Comparison of ENCODE assay signal across 8 mouse cellular contexts in genomic region chr2:151575119-151575698, GRCm38 (mm10). TPM values are rescaled to one million over a fixed set of nuclear protein-coding genes. Genes with fewer than 3 reads are reported as not detected.
A peak's percentile ranks its signal among the peaks of the same experiment; 100 is the strongest.
DNase-seq lines count a peak whose midpoint lies in the region; ATAC-seq lines count a peak whose summit lies in the region.

No protein-coding gene starts in this region.

- no peaks in the 10 kb centered on the region for H3K9me3 ChIP-seq in heart, embryonic 14.5 days (ENCODE audit: control insufficient read depth, low read length)

- peaks cover 7 to 16% of the 10 kb centered on the region in 2 experiments for H3K4me1 ChIP-seq in heart, embryonic 14.5 days (ENCODE audit: control insufficient read depth in 2 of 2, insufficient read depth in 2 of 2, low read length in 2 of 2)

- peak overlapping the region; percentile 77 to 83 for H3K27ac ChIP-seq in heart, embryonic 14.5 days (replicated peaks in 1 of 2; ENCODE audit: control insufficient read depth in 1 of 2, insufficient read depth in 1 of 2, low read depth in 2 of 2, low read length in 2 of 2)

- peak; percentile 34 for DNase-seq in urinary bladder, postnatal 14 days (ENCODE audit: low spot score)
- no peak for DNase-seq in urinary bladder, postnatal 10 days (ENCODE audit: low spot score)
- DNase-seq in embryo, embryonic 10 days (ENCODE audit: low spot score): peak; percentile 68
- peak; percentile 58 for DNase-seq in kidney, postnatal 10 days
- no peak for DNase-seq in right cerebral cortex, postnatal 4 days
- DNase-seq in left cerebral cortex, postnatal 14 days (ENCODE audit: low spot score in 2 of 2): no peak

- intact Hi-C loops in left cerebral cortex, postnatal 14 days (cut with DNase I): loop anchor here (5.0 kb wide), 1 partner anchor 102 kb away; no protein-coding TSS in a partner anchor

- H3K4me2 ChIP-seq in heart, embryonic 14.5 days (ENCODE audit: low read length): peak overlapping the region; percentile 74

- WGBS in heart, embryonic 14.5 days: 29% methylated on average over 7 of the region's 7 CpGs

- peak overlapping the region; percentile 72 for H3K9ac ChIP-seq in heart, embryonic 14.5 days (ENCODE audit: low read length)

- H3K27me3 ChIP-seq in heart, embryonic 14.5 days (ENCODE audit: control insufficient read depth, insufficient read depth, low read length): no peaks in the 10 kb centered on the region

- ATAC-seq in heart, embryonic 14.5 days (ENCODE audit: insufficient number of reproducible peaks, insufficient read depth, low FRiP score, low read depth): 0 out of 2 replicates have a peak, but pooled peaks have one; percentile 2
- 0 out of 2 replicates have a peak, but pooled peaks have one; percentile 50 for ATAC-seq in megakaryocyte-erythroid progenitor cell, adult 5-6 weeks (replicated peaks; ENCODE audit: low FRiP score, low TSS enrichment, poor library complexity, severe bottlenecking)

- H3K4me3 ChIP-seq in heart, embryonic 14.5 days (ENCODE audit: control insufficient read depth in 1 of 2, insufficient read depth in 1 of 2, low read depth in 1 of 2, low read length in 2 of 2): peak overlapping the region; percentile 42 to 46

- H3K36me3 ChIP-seq in heart, embryonic 14.5 days (ENCODE audit: control insufficient read depth, insufficient read depth, low read length): no peaks in the 10 kb centered on the region

RNA-seq across cellular contexts. Expression of gene Sdcbp2, which starts 2.8 kb away (rescaled TPM):
- polyA plus RNA-seq in heart, embryonic 14.5 days (2014; fragmentation: Nextera tagmentation; extraction: Ambion mirVana): 3.2 and 3.6 TPM in 2 replicates
- total RNA-seq in megakaryocyte-erythroid progenitor cell, adult 5-6 weeks (2014; fragmentation: Nextera tagmentation): not detected in 2 replicates
- not detected in 2 replicates for total RNA-seq in megakaryocyte-erythroid progenitor cell, adult 5-6 weeks (2017)
- 1 to 10 TPM; 1.2 to 1.6 TPM for total RNA-seq in left cerebral cortex, postnatal 14 days (2021)

RNA-seq across cellular contexts. Expression of gene Fkbp1a, which starts 32.9 kb away (rescaled TPM):
- 744 and 751 TPM in 2 replicates for polyA plus RNA-seq in heart, embryonic 14.5 days (2014; fragmentation: Nextera tagmentation; extraction: Ambion mirVana)
- total RNA-seq in megakaryocyte-erythroid progenitor cell, adult 5-6 weeks (2014; fragmentation: Nextera tagmentation): 5.5 and 17.9 TPM in 2 replicates
- 5.7 and 6.8 TPM in 2 replicates for total RNA-seq in megakaryocyte-erythroid progenitor cell, adult 5-6 weeks (2017)
- 100 to 1,000 TPM; 619 to 633 TPM for total RNA-seq in left cerebral cortex, postnatal 14 days (2021)

RNA-seq across cellular contexts. Expression of gene Snph, which starts 57.2 kb away (rescaled TPM):
- polyA plus RNA-seq in heart, embryonic 14.5 days (2014; fragmentation: Nextera tagmentation; extraction: Ambion mirVana): 0.31 TPM in 2 replicates
- not detected in 2 replicates for total RNA-seq in megakaryocyte-erythroid progenitor cell, adult 5-6 weeks (2014; fragmentation: Nextera tagmentation)
- not detected in 2 replicates for total RNA-seq in megakaryocyte-erythroid progenitor cell, adult 5-6 weeks (2017)
- 100 to 1,000 TPM; 230 to 236 TPM for total RNA-seq in left cerebral cortex, postnatal 14 days (2021)

Comparison
In these comparisons a context has a peak if more than half of its experiments do, and no peak if none do; other contexts are left out.
1. DNase-seq: peak in urinary bladder, postnatal 14 days (single experiment), embryo, embryonic 10 days (single experiment) and kidney, postnatal 10 days (single experiment); none in urinary bladder, postnatal 10 days (single experiment), right cerebral cortex, postnatal 4 days (single experiment) and left cerebral cortex, postnatal 14 days (0 of 2).
2. RNA of gene Fkbp1a, which starts 32.9 kb away (total RNA-seq): 619 to 633 TPM in left cerebral cortex, postnatal 14 days; 5.5 to 17.9 TPM in megakaryocyte-erythroid progenitor cell, adult 5-6 weeks; every median in the first group is over 10 times any median in the second.
3. RNA of gene Snph, which starts 57.2 kb away (total RNA-seq): 230 to 236 TPM in left cerebral cortex, postnatal 14 days; not detected in megakaryocyte-erythroid progenitor cell, adult 5-6 weeks; every median in the first group is over 100 times any median in the second.